ENCODE assay signal across 28 mouse cellular contexts in the genomic region with DNA sequence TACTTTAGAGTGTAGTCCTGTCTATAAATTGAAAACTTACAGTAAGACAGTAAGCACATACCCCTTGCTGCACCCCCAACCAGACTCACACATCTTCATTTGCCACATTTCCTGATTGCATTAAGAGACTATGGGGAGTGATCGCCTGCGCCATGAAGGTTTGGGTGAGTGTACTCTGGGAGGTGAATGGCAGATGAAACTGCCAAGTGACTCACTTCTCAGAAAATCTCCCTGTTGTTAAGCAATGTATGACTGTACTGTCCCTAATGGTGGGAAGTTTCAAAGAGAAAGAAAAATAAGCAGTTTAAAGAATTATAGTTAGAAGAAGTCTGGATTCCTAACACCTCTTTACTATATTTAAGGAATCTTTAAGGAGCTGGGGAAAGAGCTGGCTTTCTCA. TPM values are rescaled to one million over a fixed set of nuclear protein-coding genes. Genes with fewer than 3 reads are reported as not detected.
DNase-seq lines count a peak whose midpoint lies in the region; ATAC-seq and TF ChIP-seq lines count a peak whose summit lies in the region.
"Had no signal": no experiment of that assay in that cellular context is flagged by ENCODE, and none has a peak within 500 bp of the region (broad histone marks: within the 10 kb centered on the region; RNA-seq: fewer than 3 reads in every experiment).

No protein-coding gene starts in this region.

- no peak for TF ChIP-seq CTCF in C2C12 (IDR thresholded peaks at IDR 0.05; ENCODE audit: control insufficient read depth, insufficient read depth, insufficient read length)
- no peak for TF ChIP-seq CTCF in gastrocnemius, adult 2 months (IDR thresholded peaks at IDR 0.05)

- intact Hi-C loops in gastrocnemius, adult 2 months (cut with DNase I): no loop called here

- H3K27ac ChIP-seq in gastrocnemius, adult 2 months: no peak overlapping the region
- H3K27ac ChIP-seq: heart, embryonic 10.5 days; hindbrain, embryonic 12.5 days; kidney, postnatal 0 days; layer of hippocampus, adult 2 months; limb, embryonic 15.5 days had no signal

- no peaks in the 10 kb centered on the region for H3K27me3 ChIP-seq in C2C12 (ENCODE audit: control insufficient read depth, insufficient read depth, insufficient read length)
- H3K27me3 ChIP-seq: CH12.LX; hindbrain, embryonic 12.5 days; limb, embryonic 15.5 days had no signal

- ATAC-seq in megakaryocyte progenitor cell, adult 5-6 weeks (replicated peaks; ENCODE audit: poor library complexity): peak; percentile 48
- ATAC-seq: forebrain, embryonic 14.5 days; liver, postnatal 0 days; midbrain, embryonic 16.5 days had no signal

- H3K79me2 ChIP-seq in C2C12 (ENCODE audit: control insufficient read depth, insufficient read depth): no peaks in the 10 kb centered on the region

- peak; percentile 91 for DNase-seq in 3T3-L1 (ENCODE audit: low read depth, low spot score)
- peak; percentile 23 to 38 for DNase-seq in adrenal gland, postnatal 36 days
- DNase-seq in embryo, embryonic 10 days (ENCODE audit: low spot score): no peak
- no peak for DNase-seq in gastrocnemius, adult 2 months
- no peak for DNase-seq in yolk sac, embryonic 10.5 days (ENCODE audit: low spot score)
- DNase-seq: cerebellum, adult 11 months; cerebellum, postnatal 25 days; kidney, adult 18-20 months; liver, postnatal 0 days; lung, postnatal 14 days; right cerebral cortex, postnatal 4 days; thymus, adult 2 months had no signal

- H3K4me3 ChIP-seq in C2C12 (ENCODE audit: insufficient read depth, poor library complexity, severe bottlenecking): no peak overlapping the region
- H3K4me3 ChIP-seq in gastrocnemius, adult 2 months: no peak overlapping the region
- H3K4me3 ChIP-seq: heart, embryonic 10.5 days; hindbrain, embryonic 12.5 days; layer of hippocampus, adult 2 months; limb, embryonic 15.5 days had no signal

- no peaks in the 10 kb centered on the region for H3K36me3 ChIP-seq in C2C12 (ENCODE audit: control insufficient read depth, insufficient read depth)
- H3K36me3 ChIP-seq: heart, embryonic 10.5 days; hindbrain, embryonic 12.5 days; limb, embryonic 15.5 days had no signal

- H3ac ChIP-seq in C2C12 (ENCODE audit: control insufficient read depth, insufficient read length, low read depth): no peak overlapping the region

- H3K79me3 ChIP-seq in C2C12 (ENCODE audit: low read depth): no peaks in the 10 kb centered on the region

TF ChIP-seq in C2C12, 6 proteins besides CTCF, POLR2A, EP300 and RAD21:
- no peak for TF ChIP-seq MYOG (IDR thresholded peaks at IDR 0.05; ENCODE audit: control insufficient read depth, extremely low read depth, insufficient read length)
- TF ChIP-seq FOSL1 (IDR thresholded peaks at IDR 0.05; ENCODE audit: insufficient read depth, low read length, poor library complexity, severe bottlenecking): peak; percentile 57
- peak; percentile 92 for TF ChIP-seq CEBPB (IDR thresholded peaks at IDR 0.05; ENCODE audit: low read depth)

RNA-seq across cellular contexts. Expression of a gene that starts 14.2 kb away (rescaled TPM):
- polyA plus RNA-seq in C2C12 (2012; fragmentation: generic; extraction: Trizol): not detected
- 1 to 10 TPM; 1.3 to 6.4 TPM for total RNA-seq in adrenal gland, postnatal 36 days (2021)
- not detected in 2 replicates for total RNA-seq in megakaryocyte progenitor cell, adult 5-6 weeks (2015)
- not detected in 2 replicates for total RNA-seq in megakaryocyte progenitor cell, adult 5-6 weeks (2017)
- not detected for total RNA-seq in gastrocnemius, adult 2 months (2021)
- total RNA-seq: CH12.LX; gastrocnemius, postnatal 4 days; layer of hippocampus, adult 2 months; left cerebral cortex, postnatal 36 days; MEL had no signal
- polyA plus RNA-seq: forebrain, embryonic 14.5 days; heart, embryonic 10.5 days; heart, postnatal 0 days; hindbrain, embryonic 12.5 days; kidney, postnatal 0 days; limb, embryonic 15.5 days; liver, postnatal 0 days; midbrain, embryonic 16.5 days; stomach, embryonic 16.5 days; thymus, adult 2 months had no signal

RNA-seq across cellular contexts. Expression of a gene that starts 14.9 kb away (rescaled TPM):
- not detected for polyA plus RNA-seq in C2C12 (2012; fragmentation: generic; extraction: Trizol)
- 1 to 10 TPM in 1 of 2 experiments, not detected in 1; 3.7 TPM for total RNA-seq in adrenal gland, postnatal 36 days (2021)
- total RNA-seq in megakaryocyte progenitor cell, adult 5-6 weeks (2015): not detected in 2 replicates
- not detected in 2 replicates for total RNA-seq in megakaryocyte progenitor cell, adult 5-6 weeks (2017)
- total RNA-seq in gastrocnemius, adult 2 months (2021): under 1 TPM in 1 of 2 experiments, not detected in 1; 0.28 TPM
- total RNA-seq: CH12.LX; layer of hippocampus, adult 2 months; left cerebral cortex, postnatal 36 days; MEL had no signal
- polyA plus RNA-seq: forebrain, embryonic 14.5 days; heart, embryonic 10.5 days; heart, postnatal 0 days; hindbrain, embryonic 12.5 days; kidney, postnatal 0 days; limb, embryonic 15.5 days; liver, postnatal 0 days; midbrain, embryonic 16.5 days; stomach, embryonic 16.5 days; thymus, adult 2 months had no signal

RNA-seq across cellular contexts. Expression of a gene that starts 19.4 kb away (rescaled TPM):
- not detected for polyA plus RNA-seq in C2C12 (2012; fragmentation: generic; extraction: Trizol)
- total RNA-seq in adrenal gland, postnatal 36 days (2021): 1 to 10 TPM; 2.3 to 5.9 TPM
- total RNA-seq in megakaryocyte progenitor cell, adult 5-6 weeks (2015): not detected in 2 replicates
- 1.1 TPM in 1 of 2 replicates, not detected in the other for total RNA-seq in megakaryocyte progenitor cell, adult 5-6 weeks (2017)
- total RNA-seq in gastrocnemius, adult 2 months (2021): not detected
- total RNA-seq: CH12.LX; layer of hippocampus, adult 2 months; MEL had no signal
- polyA plus RNA-seq: forebrain, embryonic 14.5 days; heart, embryonic 10.5 days; heart, postnatal 0 days; hindbrain, embryonic 12.5 days; kidney, postnatal 0 days; limb, embryonic 15.5 days; liver, postnatal 0 days; midbrain, embryonic 16.5 days; stomach, embryonic 16.5 days had no signal

RNA-seq across cellular contexts. Expression of a gene that starts 45.6 kb away (rescaled TPM):
- not detected for polyA plus RNA-seq in C2C12 (2012; fragmentation: generic; extraction: Trizol)
- total RNA-seq in adrenal gland, postnatal 36 days (2021): not detected
- not detected in 2 replicates for total RNA-seq in megakaryocyte progenitor cell, adult 5-6 weeks (2015)
- total RNA-seq in megakaryocyte progenitor cell, adult 5-6 weeks (2017): not detected in 2 replicates
- total RNA-seq in gastrocnemius, adult 2 months (2021): not detected
- total RNA-seq: CH12.LX; gastrocnemius, postnatal 4 days; layer of hippocampus, adult 2 months; left cerebral cortex, postnatal 36 days; MEL had no signal
- polyA plus RNA-seq: brain, embryonic 14.5 days; forebrain, embryonic 14.5 days; heart, postnatal 0 days; hindbrain, embryonic 12.5 days; limb, embryonic 15.5 days; liver, postnatal 0 days; midbrain, embryonic 16.5 days; stomach, embryonic 16.5 days; thymus, adult 2 months had no signal

RNA-seq across cellular contexts. Expression of a gene that starts 46.4 kb away (rescaled TPM):
- 8.4 TPM for polyA plus RNA-seq in C2C12 (2012; fragmentation: generic; extraction: Trizol)
- under 1 TPM; 0.46 to 0.49 TPM for total RNA-seq in adrenal gland, postnatal 36 days (2021)
- 0.07 TPM in 1 of 2 replicates, not detected in the other for total RNA-seq in megakaryocyte progenitor cell, adult 5-6 weeks (2015)
- total RNA-seq in megakaryocyte progenitor cell, adult 5-6 weeks (2017): not detected in 2 replicates
- total RNA-seq in gastrocnemius, adult 2 months (2021): under 1 TPM in 1 of 2 experiments, not detected in 1; 0.10 TPM
- total RNA-seq: CH12.LX; layer of hippocampus, adult 2 months; MEL had no signal

Comparison
In these comparisons a context has a peak if more than half of its experiments do, and no peak if none do; other contexts are left out.
1. DNase-seq: peak in 3T3-L1 (single experiment) and adrenal gland, postnatal 36 days (2 of 2); none in embryo, embryonic 10 days (single experiment), gastrocnemius, adult 2 months (single experiment) and yolk sac, embryonic 10.5 days (single experiment).